Mouse (Mus musculus) frontal cortex, postnatal 36 days (tissue): ENCODE data around the gene Arntl2.
A peak's percentile ranks its signal among the peaks of the same experiment; 100 is the strongest.
"Not testable (repeated sequence)": the region's sequence is repeated elsewhere in the genome, so short reads cannot be mapped to it uniquely, and the experiment has no call there.

Experiments used
- DNase-seq, 2 experiments: peaks; one replicate each; pipeline ENCODE4 v3.0.0; 2022; ENCODE audit warnings: low spot score in 2 of 2

Arntl2 gene

DNA sequence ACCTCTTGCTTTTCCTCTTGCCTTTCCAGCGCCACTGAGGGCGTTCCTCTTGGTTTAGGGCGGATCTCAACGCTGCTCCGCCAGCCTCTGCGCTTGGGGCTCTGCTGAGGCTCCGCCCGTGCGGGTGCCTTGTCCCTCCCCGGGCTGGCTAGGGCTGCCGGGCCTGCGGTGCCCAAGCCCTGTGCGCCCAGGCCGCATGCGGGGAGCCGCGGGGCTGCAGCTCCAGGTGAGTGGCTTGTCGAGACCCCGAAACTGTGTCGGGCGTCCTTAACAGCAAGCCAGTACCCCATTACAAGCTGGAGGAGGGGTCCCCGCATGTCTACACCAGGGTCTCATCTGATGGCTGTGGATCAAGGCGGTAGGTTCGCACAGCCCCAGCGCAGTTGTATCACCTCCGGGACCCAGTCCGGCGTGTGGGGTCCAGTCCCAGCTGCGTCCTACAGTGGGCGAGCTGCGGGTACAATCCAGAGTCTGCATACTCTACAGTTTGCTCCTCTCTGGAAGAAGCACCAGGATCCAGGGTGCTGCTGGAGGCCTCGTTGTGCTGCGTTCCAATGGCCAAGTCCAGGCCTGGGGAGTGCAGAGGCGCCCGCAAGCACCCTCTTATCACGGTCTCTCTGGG lies at the start of gene Arntl2:
Gene Arntl2, plus strand, starts transcription at position 132 of the 622 bp plus-strand sequence.
- DNase-seq, result peak; percentile 69 to 73

DNA sequence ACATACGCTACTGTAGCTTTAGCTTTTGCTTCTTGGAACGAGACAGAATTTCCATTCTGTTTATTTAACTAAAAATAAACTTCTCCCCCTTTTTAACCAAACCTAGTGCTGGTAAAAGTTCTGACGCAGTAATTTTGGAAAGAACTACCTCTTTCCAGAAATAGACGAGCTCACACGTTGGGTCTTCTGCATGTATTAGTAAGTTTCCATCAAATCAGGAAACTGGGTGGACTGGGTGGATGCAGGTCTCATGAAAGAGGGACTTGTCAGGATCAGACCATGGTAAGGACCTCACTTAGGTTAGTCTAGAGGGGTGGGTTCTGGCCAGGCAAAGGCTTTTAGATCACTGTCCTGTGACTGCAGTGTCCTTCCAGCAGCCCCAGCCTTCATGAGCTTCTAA lies 49.3 kb upstream of the Arntl2 start:
- no peak for DNase-seq

DNA sequence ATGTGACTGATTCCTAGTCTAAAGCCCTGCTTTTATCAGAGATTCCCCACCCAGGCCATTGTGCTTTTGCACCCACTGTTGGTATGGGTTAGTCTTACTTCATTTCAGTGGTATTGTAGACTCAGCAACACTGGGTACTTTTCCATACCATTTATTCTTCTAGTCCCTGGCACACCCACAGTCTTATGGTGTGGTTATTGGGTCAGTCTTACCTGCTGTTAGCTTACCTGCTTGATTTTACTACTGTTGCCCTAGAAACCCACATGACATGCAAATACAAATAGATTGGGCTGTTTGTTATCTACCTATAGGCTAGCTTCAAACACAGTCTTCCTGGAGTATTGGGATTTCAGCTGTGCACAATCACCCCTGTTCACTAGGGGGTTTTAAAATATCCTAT lies 48.8 kb upstream of the Arntl2 start:
- DNase-seq, result no peak

DNA sequence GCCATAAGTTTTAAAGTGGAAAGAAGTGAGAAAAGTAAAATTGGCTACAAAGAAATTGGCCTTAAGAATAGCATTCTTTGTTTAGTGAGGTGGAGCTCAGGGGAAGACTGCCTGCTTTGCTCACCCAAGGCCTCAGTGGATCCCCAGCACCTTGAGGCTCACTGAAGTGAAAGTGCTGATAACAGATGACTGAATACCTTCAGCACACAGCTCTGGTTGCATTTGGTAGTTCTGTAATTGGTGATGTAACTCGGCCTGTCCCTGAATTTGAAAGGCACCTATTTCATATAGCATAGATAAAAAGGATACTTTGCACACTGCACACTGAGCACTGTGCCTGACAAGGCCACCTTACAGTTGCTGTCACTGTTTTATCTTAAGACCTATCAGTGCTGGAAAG lies 47.6 kb upstream of the Arntl2 start:
- no peak for DNase-seq

DNA sequence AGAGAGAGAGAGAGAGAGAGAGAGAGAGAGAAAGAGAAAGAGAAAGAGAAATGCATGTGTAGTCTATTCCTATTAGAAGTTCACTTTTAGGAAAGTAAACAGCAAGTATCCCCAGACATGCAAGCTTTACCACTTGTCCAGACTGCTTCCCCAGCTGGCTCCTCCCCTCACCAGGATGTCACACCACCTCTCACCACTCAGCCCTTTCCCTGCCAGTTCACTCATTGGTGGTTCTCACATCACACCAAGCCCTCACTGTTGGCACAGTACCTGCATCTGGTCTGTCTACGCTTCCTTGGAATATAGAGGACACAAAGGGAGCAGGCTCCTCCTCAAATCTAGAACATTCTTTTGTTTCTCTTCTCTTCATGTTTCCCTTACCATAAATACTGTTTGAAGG lies 44.2 kb upstream of the Arntl2 start:
- DNase-seq, result no peak

DNA sequence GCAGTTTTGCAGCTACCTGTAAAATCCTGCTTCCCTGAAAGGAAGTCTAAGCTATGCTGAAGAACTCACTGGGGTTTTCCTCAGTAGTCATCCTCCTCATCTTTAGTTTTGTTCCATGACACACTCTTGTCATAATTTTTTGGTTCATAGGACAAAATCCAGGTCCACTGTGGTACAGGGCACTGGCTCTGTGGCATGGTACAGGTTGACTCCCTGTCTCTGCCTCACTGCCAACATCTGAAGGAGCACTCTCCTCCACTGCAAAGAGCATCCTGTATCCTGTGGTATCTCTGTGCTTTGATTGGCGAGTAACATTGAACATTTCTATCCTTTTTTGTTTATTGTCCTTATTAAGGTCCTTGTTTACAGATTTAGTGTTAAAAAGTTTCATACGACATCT lies 43.7 kb upstream of the Arntl2 start:
- no peak for DNase-seq

DNA sequence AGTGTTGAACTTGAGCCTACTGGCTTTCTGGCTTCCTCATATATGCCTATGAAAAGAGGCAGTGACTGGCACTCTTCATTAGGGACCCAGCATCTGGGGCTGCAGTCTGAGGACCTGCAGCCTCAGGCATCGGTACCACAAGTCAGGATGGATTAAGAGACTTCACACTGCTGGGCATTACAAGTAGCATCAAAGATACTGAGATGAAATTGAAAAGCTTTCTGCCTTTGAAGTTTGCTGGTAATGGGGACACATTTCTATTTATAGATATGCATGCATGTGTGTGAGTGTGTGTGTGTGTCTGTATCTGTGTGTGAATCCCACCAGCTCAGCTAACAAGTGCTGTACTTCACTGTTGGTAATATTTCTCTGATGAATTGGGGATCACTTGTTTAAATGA lies 43.2 kb upstream of the Arntl2 start:
- DNase-seq, result no peak

DNA sequence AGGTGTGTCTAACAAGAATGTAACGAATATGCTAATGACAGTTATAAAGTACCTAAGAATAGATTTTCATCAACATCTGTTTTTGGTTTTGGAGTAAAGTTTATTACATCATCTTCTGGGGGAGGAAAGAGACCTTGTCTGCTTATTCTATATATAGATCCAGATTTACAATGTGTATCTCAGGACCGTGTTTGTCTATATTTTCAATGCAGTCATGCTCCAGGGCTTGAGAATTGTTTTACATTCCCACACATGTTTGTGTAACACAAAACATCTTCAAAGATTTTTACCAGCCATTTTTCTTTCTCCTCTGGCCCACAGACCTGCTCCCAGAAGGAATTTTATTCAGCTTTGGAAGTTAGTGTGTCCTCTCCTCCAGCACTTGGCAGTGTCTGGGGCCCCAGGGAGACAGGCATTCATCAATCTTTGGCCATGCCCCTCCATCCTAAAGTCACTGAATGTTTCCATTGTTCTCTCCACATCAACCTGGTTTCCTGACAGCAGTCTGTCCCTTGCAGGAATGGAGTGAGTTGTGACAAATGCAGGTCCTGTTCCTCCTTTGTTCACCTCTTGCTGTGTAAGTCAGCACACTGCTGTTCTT lies 42.2 kb upstream of the Arntl2 start:
- no peak for DNase-seq

DNA sequence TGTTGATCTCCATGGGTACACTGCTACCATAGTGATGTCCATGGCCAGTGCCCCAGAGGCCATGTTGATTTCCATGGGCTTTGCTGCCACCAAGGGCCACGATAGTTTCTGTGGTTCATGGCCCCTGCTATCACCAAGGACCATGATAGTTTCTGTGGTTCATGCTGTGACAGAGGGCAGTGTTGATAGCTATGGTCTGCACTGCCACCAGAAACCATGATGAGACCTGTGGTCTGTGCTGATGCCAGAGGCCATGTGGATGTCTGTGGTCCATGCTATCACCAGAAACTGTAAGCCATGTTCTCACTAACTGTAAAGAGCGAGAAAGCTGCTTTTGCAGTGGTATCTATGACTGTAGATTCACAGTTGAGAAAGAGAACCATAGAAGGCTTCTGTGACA lies 40.7 kb upstream of the Arntl2 start:
- DNase-seq, result no peak

DNA sequence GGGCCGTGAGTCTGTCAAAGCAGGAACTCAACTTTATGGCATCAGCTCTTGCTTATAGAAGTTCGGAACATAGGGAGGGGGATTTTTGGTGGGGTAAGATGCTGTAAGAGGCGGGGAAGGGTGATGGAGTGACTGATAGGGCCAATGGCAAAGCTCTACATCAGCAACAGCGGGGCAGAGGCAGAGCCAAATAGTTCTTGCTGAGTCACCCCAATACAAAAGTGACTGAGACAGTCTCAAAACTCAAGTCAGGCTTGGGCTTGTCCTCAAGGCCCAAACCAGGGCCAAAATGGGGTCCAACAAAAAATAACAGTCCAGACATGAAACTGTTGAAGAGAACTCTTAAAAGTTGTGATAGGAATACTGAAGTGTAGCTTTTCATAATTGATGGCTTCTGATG lies 40.2 kb upstream of the Arntl2 start:
- DNase-seq, result no peak

DNA sequence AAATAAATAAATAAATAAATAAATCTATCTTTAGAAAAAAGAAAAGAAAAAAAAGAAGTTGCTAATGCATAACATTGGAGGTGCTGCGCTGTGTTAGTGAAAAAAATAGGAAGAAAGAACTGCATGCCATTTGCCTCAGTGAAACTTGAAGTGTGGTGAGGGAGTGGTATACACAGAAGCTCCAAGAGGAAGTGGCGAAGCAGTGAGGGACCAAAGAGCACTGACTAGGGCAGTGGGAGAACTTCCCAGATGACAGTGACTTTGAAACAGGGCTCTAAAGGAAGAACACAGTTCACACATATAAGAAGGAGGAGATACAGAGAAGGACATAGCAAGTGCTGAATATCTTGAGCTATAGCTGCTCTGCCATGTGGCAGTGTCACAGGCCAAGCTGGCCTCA lies 36.8 kb upstream of the Arntl2 start:
- no peak for DNase-seq

DNA sequence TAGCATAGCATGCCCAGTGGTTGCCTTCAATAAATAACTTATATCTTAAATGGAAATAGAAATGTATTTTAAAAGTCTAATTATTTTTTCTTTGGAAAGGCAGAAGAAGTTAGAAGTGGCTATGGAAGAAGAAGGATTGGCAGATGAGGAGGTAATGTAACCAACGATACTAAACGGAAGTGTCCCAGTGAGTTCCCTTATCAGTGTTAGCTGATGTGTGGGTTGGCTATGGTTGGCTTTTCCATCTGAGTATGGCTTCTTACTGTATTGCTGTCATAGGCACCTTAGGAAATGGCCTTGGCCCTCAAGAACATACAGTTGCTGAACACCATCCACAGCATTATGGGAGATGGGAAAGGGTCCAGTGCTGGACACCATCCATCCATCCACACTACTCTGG lies 35.8 kb upstream of the Arntl2 start:
- no peak for DNase-seq

DNA sequence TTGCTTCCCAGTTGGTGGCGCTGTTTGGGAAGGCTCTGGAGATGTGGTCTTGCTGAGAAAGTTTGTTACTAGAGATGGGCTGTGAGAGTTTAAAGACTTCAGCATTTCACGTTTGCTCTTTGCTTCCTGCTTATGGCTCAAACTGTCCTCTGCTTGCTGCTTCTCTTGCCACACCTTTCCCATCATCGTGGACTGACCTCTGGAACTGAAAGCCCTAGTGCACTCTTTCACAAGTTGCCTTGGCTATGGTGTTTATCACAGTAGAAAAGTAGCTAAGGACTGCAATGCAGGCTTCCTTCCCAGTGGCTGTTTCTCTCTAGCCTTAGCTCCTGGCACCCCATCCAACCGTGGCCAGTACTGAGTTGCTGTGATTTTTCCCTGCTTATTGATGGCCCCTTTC lies 35.1 kb upstream of the Arntl2 start:
- no peak for DNase-seq

DNA sequence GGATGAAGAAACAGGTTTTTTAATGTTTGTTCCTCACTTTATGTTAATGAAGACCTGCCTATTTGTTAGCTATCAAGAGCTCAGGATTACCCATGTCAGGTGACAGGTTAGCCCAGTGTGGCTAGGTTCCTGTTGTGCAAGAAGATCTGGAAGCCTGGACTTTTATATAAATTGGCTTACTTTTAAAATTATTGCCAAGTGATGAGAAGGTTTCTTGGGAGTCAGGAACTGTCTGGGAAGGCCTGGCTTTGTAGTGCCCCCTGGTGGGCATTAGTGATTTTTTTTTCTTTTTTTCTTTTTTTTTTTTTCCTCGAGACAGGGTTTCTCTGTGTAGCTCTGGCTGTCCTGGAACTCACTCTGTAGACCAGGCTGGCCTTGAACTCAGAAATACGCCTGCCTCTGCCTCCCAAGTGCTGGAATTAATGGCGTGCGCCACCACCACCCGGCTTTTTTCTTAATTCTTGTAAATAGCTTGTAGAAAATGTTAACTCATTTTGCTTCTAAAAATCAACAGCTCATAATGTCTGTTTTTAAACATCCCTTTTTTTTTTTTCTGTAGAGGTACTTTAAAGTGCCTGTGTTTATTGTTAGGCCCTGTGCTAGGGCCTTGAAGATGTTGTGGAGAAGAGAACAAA lies 33.5 kb upstream of the Arntl2 start:
- no peak for DNase-seq

DNA sequence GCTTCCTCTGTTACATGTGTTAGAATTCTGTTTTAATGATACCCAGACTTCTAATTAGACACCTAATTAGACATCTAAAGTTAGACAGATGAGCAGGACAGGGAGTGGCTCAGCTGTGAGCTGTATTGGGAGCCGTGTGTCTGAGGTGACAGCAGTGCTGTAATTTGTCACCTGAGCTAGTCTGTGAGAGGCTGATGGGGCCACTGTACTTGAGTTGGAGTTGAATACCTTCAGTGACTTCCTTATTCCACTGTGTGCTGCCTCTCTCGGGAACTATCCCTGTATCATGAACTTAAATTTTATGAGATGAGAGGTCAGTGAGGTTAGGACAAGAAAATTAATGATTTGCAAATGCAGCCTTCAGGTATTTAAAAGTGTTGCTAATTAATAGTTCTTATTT lies 31.3 kb upstream of the Arntl2 start:
- DNase-seq, result no peak

DNA sequence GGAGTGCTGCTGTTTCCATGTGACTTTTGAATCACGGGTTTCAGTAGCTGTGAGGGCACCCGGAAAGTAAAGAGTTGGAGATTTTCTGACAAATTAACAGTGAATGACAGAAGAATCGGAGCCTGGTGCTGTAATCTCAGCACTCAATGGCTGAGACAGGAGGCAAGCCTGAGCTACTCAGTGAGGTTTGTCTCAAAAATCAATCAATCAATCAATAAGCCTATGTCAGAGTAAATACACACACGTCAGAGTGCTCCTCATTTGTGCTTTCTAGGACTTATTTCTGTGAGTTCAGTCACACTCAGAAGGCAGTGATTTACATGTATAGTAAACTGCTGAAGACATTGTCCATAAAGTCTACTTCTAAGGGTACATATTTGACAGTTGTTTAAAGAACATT lies 30.6 kb upstream of the Arntl2 start:
- no peak for DNase-seq

DNA sequence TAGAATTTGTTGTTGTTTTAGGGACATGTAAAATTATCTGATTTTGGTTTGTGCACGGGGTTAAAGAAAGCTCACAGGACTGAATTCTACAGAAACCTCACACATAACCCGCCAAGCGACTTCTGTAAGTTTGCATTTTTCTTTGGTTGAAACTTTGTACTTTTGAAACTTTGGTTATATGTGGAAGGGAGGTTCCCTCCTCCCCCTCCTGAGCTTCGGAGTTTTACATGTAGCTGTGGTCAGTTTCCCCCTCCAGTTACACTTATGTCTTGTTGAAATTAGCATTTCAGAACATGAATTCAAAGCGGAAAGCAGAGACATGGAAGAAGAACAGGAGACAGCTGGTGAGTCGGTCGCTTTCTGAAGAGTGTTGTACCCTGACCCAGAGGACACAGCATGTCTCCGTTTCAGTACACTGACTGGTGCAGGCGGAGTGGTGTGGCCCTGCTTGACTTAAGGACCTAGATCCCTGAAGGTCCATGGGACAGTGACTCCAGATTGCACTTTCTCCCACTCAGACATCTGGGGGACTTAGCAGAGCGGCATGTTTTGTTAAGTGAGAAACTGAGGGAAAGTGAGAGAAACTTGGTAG lies 26.9 kb upstream of the Arntl2 start:
- no peak for DNase-seq

DNA sequence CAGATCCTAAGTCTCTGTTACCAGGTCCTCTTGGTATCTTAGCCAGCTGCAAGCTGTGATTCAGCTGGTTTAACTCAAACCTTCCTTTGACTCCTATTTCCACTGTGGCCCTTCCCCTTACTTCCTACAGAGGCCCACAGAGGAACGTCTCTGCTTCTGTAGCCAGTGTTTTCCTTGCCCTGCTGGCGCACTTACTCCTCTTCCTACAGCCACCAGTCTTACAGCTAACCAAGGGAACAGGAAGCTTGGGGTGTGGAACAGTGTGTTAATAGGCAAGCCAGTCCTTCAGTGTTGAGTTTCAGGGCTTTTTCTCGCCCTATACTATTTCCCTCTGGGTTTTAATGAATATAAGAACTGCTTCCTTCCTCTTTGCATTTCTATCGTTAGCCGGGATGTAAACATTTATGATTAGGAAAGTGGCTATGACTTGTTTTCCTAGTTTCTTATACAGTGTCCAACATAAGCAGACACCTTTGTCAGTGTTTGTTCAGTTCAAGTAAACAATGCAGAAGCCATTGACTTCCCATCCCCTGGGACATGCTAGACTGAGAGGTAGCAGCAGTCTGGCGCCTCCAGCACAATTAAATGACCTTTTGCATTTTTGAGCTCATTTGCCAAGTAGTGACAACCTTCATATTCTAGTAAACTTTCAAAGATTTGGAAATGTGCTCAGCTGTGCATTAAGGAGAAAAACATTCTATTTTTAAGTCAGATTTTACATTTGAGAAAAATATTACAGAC lies 25.7 kb upstream of the Arntl2 start:
- no peak for DNase-seq

DNA sequence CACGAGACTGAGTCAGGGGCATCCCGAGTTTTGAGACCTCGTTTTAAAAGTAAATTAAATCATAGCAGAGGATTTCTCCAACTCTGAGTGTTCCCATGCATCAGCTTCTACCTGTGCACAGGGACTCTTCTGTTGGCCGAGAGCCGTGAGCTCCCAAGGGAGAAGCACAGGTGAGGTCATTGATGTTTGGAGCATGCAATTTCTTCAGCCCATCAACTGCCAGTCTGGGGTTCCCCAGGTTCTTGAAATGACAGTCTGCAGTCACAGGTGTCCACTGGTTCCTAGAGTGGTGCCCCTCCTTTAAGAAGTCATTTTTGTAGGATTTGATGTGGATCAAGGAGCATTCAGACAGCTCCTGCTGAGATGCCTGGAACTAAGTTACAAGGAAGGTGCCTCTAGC lies 25.0 kb upstream of the Arntl2 start:
- no peak for DNase-seq

DNA sequence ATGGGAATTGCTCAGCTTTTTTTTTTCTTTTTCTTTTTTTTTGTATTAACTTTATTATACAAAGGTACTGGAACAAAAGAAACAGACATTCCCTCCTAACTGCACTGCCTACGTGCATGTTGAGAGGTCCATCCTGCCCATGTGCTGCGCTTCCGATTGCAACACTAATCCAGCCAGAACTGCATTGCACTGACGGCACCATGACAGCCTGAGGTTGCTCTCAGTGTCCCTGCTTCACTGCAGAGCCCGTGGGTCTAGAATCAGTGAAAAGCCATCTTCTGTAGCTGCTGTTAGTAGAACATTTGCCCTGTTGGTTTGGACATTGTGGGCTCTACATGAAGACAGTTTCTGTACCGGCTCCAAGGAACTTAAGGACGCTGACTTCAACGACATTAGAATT lies 20.0 kb upstream of the Arntl2 start:
- not testable (repeated sequence) for DNase-seq

DNA sequence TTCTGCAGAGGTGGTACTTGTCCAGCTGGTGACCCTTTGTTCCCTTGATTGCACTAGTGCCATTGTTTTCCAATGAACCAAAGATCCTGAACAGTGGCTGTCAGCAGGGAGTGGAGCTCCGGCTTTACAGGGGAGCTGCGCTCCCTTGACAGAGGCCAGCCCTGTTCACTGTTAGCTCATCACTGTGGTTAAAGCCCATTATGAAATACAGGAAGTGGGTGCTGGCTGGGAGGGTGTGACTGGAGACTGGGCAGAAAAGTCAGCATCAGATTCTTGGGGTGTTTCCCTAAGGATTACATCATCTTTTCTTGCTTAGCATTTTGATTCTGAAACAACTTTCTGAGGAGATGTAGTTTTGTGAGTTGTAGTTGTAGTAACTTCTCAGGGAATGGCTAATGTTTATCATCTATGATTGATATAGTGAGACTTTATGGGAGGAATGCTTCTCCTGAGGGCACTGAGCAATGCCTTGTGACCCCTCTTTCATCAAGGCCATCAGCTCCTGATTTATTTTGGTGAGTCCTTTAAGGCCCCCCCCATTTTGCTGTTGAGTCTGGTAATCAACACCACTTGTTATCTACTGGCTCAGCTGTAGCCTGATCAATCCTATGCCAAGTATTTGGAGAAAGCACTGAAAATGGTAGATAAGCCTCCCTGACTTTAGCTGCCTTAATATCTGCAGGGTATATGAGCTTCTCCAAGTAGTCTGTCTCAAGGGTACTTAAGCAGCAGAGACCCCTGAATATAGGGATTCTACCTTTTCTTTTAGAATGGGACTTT lies 19.1 kb upstream of the Arntl2 start:
- DNase-seq, result no peak

DNA sequence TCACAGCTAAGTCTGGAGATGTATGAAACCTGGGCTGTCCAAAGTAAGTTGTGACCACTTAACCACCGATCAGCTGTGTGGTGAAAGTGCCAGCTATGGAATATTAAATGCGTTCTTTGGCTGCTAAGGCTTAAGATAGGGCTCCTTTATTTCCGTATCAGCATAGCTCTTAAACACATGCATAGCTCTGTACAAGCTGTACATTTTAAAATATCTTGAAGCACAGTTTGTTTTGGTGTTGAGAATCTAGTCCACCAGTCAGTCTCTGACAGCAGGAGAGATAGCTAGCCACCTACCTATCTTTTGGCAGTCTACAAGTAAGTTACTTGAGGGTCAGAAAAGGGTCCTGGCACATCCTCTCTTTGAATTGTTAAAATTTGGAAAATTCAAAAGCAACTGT lies 17.8 kb upstream of the Arntl2 start:
- DNase-seq, result no peak
